ENCODE assay signal across 22 mouse cellular contexts in genomic region chr7:19763829-19764477, GRCm38 (mm10). TPM values are rescaled to one million over a fixed set of nuclear protein-coding genes. Genes with fewer than 3 reads are reported as not detected.
A peak's percentile ranks its signal among the peaks of the same experiment; 100 is the strongest.
DNase-seq lines count a peak whose midpoint lies in the region; ATAC-seq and TF ChIP-seq lines count a peak whose summit lies in the region.
"Had no signal": no experiment of that assay in that cellular context is flagged by ENCODE, and none has a peak within 500 bp of the region (broad histone marks: within the 10 kb centered on the region; RNA-seq: fewer than 3 reads in every experiment).

No protein-coding gene starts in this region.

- H3K27ac ChIP-seq in kidney, adult 2 months (ENCODE audit: insufficient read depth, low read depth, low read length): peak overlapping the region; percentile 43; the same call in 1 of the 2 replicates
- no peak overlapping the region for H3K27ac ChIP-seq in kidney, embryonic 15.5 days
- H3K27ac ChIP-seq in ES-Bruce4 (ENCODE audit: insufficient read depth, low read length): peak overlapping the region; percentile 47; the same call in 1 of the 2 replicates
- H3K27ac ChIP-seq: embryonic facial prominence, embryonic 15.5 days; forebrain, embryonic 10.5 days; hindbrain, embryonic 12.5 days; limb, embryonic 13.5 days; liver, embryonic 15.5 days; neural tube, embryonic 12.5 days; stomach, embryonic 15.5 days had no signal

- DNase-seq in kidney, adult 2 months: peak; percentile 64
- DNase-seq in ZHBTc4 (ENCODE audit: low read depth, low spot score): peak; percentile 65
- DNase-seq in cerebellum, postnatal 4 days (ENCODE audit: low spot score in 2 of 2): no peak
- no peak for DNase-seq in thymus, postnatal 14 days
- DNase-seq: adrenal gland, postnatal 10 days; cerebellum, adult 18-20 months; gastrocnemius, postnatal 14 days had no signal

- no peak overlapping the region for H3K4me3 ChIP-seq in kidney, adult 2 months (ENCODE audit: insufficient read depth, low read depth, low read length)
- H3K4me3 ChIP-seq in kidney, embryonic 15.5 days (replicated peaks): no peak overlapping the region
- no peak overlapping the region for H3K4me3 ChIP-seq in ES-Bruce4 (ENCODE audit: low read depth, low read length)
- H3K4me3 ChIP-seq: embryonic facial prominence, embryonic 15.5 days; forebrain, embryonic 10.5 days; heart, embryonic 13.5 days; hindbrain, embryonic 12.5 days; limb, embryonic 13.5 days; liver, embryonic 15.5 days; megakaryocyte, embryonic 14.5 days; neural tube, embryonic 12.5 days; stomach, embryonic 15.5 days had no signal

- H3K9me3 ChIP-seq in kidney, embryonic 15.5 days (replicated peaks): no peaks in the 10 kb centered on the region
- H3K9me3 ChIP-seq in ES-Bruce4 (replicated peaks; ENCODE audit: control insufficient read depth, insufficient read depth, low read length, poor library complexity, severe bottlenecking): peaks cover 29% of the 10 kb centered on the region
- H3K9me3 ChIP-seq: embryonic facial prominence, embryonic 15.5 days; heart, embryonic 13.5 days; hindbrain, embryonic 12.5 days; limb, embryonic 13.5 days; liver, embryonic 15.5 days; megakaryocyte, embryonic 14.5 days; neural tube, embryonic 12.5 days; stomach, embryonic 15.5 days had no signal

- no peaks in the 10 kb centered on the region; the same call in 1 of the 2 replicates for H3K36me3 ChIP-seq in kidney, adult 2 months (ENCODE audit: control insufficient read depth, insufficient read depth, low read length)
- H3K36me3 ChIP-seq in kidney, embryonic 15.5 days: peaks cover 85% of the 10 kb centered on the region
- peaks cover 51% of the 10 kb centered on the region for H3K36me3 ChIP-seq in ES-Bruce4 (ENCODE audit: control insufficient read depth, insufficient read depth, low read length, poor library complexity, severe bottlenecking)
- H3K36me3 ChIP-seq: hindbrain, embryonic 12.5 days; liver, embryonic 15.5 days; neural tube, embryonic 12.5 days had no signal

- H3K4me2 ChIP-seq in kidney, embryonic 15.5 days: no peak overlapping the region
- H3K4me2 ChIP-seq: embryonic facial prominence, embryonic 15.5 days; heart, embryonic 13.5 days; hindbrain, embryonic 12.5 days; limb, embryonic 13.5 days; liver, embryonic 15.5 days; neural tube, embryonic 12.5 days; stomach, embryonic 15.5 days had no signal

- H3K27me3 ChIP-seq in kidney, adult 2 months (replicated peaks; ENCODE audit: control insufficient read depth, insufficient read depth, low read length): no peaks in the 10 kb centered on the region
- no peaks in the 10 kb centered on the region for H3K27me3 ChIP-seq in kidney, embryonic 15.5 days
- H3K27me3 ChIP-seq in ES-Bruce4 (ENCODE audit: control insufficient read depth, insufficient read depth, low read length, poor library complexity, severe bottlenecking): no peaks in the 10 kb centered on the region
- H3K27me3 ChIP-seq: embryonic facial prominence, embryonic 15.5 days; heart, embryonic 13.5 days; stomach, embryonic 15.5 days had no signal

- no peak for ATAC-seq in kidney, embryonic 15.5 days (replicated peaks; ENCODE audit: low FRiP score)
- ATAC-seq in megakaryocyte, adult 5-6 weeks (ENCODE audit: poor library complexity, severe bottlenecking): peak; percentile 87
- ATAC-seq: midbrain, embryonic 16.5 days had no signal

- TF ChIP-seq EP300 in ES-Bruce4 (IDR thresholded peaks at IDR 0.05; ENCODE audit: insufficient read depth, low read depth, low read length): no peak

- no peak for TF ChIP-seq CTCF in kidney, adult 2 months (conservative IDR thresholded peaks at IDR 0.05; ENCODE audit: insufficient read depth, insufficient read length, low read depth, low read length)
- TF ChIP-seq CTCF in ES-Bruce4 (IDR thresholded peaks at IDR 0.05; ENCODE audit: low read depth, low read length): no peak

- WGBS in kidney, adult 2 months: 54% methylated on average over 13 of the region's 13 CpGs
- WGBS in kidney, embryonic 15.5 days: 65% methylated on average over 13 of the region's 13 CpGs

- 0 out of 2 replicates have a peak, but pooled peaks cover 3% of the 10 kb centered on the region for H3K4me1 ChIP-seq in kidney, adult 2 months (ENCODE audit: control insufficient read depth, insufficient read depth, low read length)
- peaks cover 30% of the 10 kb centered on the region for H3K4me1 ChIP-seq in kidney, embryonic 15.5 days
- H3K4me1 ChIP-seq in ES-Bruce4 (ENCODE audit: control insufficient read depth, insufficient read depth, low read length): peaks cover 4% of the 10 kb centered on the region
- H3K4me1 ChIP-seq: hindbrain, embryonic 12.5 days; liver, embryonic 15.5 days; megakaryocyte, embryonic 14.5 days; neural tube, embryonic 12.5 days had no signal

- TF ChIP-seq POLR2A in kidney, adult 2 months (IDR thresholded peaks at IDR 0.05; ENCODE audit: low read depth, low read length): no peak
- TF ChIP-seq POLR2A in ES-Bruce4 (IDR thresholded peaks at IDR 0.05; ENCODE audit: insufficient read depth, low read length): no peak

- H3K9ac ChIP-seq in kidney, embryonic 15.5 days: no peak overlapping the region
- no peak overlapping the region for H3K9ac ChIP-seq in ES-Bruce4 (ENCODE audit: low read depth, poor library complexity, severe bottlenecking)
- H3K9ac ChIP-seq: embryonic facial prominence, embryonic 15.5 days; heart, embryonic 13.5 days; hindbrain, embryonic 12.5 days; limb, embryonic 13.5 days; liver, embryonic 15.5 days; neural tube, embryonic 12.5 days; stomach, embryonic 15.5 days had no signal

RNA-seq across cellular contexts. Expression of gene Bcam, which starts 6.9 kb away (rescaled TPM):
- 237 and 272 TPM in 2 replicates for polyA plus RNA-seq in kidney, adult 2 months (2012; rRNA removed)
- polyA plus RNA-seq in kidney, embryonic 15.5 days (2015; fragmentation: Nextera tagmentation; extraction: Ambion mirVana): 244 and 257 TPM in 2 replicates
- polyA plus RNA-seq in ES-Bruce4 (2011; ENCODE audit: insufficient read depth, insufficient read length, low read depth, missing spikeins): 138 and 154 TPM in 2 replicates
- not detected in 2 replicates for total RNA-seq in megakaryocyte, adult 5-6 weeks (2015)
- total RNA-seq in megakaryocyte, adult 5-6 weeks (2017): 0.29 TPM in 1 of 2 replicates, not detected in the other

RNA-seq across cellular contexts. Expression of gene Nectin2, which starts 13.7 kb away (rescaled TPM):
- 44.5 and 47.7 TPM in 2 replicates for polyA plus RNA-seq in kidney, adult 2 months (2012; rRNA removed)
- polyA plus RNA-seq in kidney, embryonic 15.5 days (2015; fragmentation: Nextera tagmentation; extraction: Ambion mirVana): 130 and 138 TPM in 2 replicates
- 86.7 and 97.9 TPM in 2 replicates for polyA plus RNA-seq in ES-Bruce4 (2011; ENCODE audit: insufficient read depth, insufficient read length, low read depth, missing spikeins)
- total RNA-seq in megakaryocyte, adult 5-6 weeks (2015): 0.51 and 0.78 TPM in 2 replicates
- total RNA-seq in megakaryocyte, adult 5-6 weeks (2017): 0.37 and 0.66 TPM in 2 replicates

RNA-seq across cellular contexts. Expression of gene Cblc, which starts 32.7 kb away (rescaled TPM):
- polyA plus RNA-seq in kidney, adult 2 months (2012; rRNA removed): 24.4 and 32.6 TPM in 2 replicates
- 8.3 and 9.1 TPM in 2 replicates for polyA plus RNA-seq in kidney, embryonic 15.5 days (2015; fragmentation: Nextera tagmentation; extraction: Ambion mirVana)
- 17.1 and 23.2 TPM in 2 replicates for polyA plus RNA-seq in ES-Bruce4 (2011; ENCODE audit: insufficient read depth, insufficient read length, low read depth, missing spikeins)
- not detected in 2 replicates for total RNA-seq in megakaryocyte, adult 5-6 weeks (2015)
- not detected in 2 replicates for total RNA-seq in megakaryocyte, adult 5-6 weeks (2017)
- total RNA-seq: gastrocnemius, postnatal 14 days; layer of hippocampus, postnatal 14 days; left cerebral cortex, postnatal 10 days had no signal

RNA-seq across cellular contexts. Expression of gene Tomm40, which starts 48.7 kb away (rescaled TPM):
- polyA plus RNA-seq in kidney, adult 2 months (2012; rRNA removed): 83.9 and 86.3 TPM in 2 replicates
- 168 and 177 TPM in 2 replicates for polyA plus RNA-seq in kidney, embryonic 15.5 days (2015; fragmentation: Nextera tagmentation; extraction: Ambion mirVana)
- polyA plus RNA-seq in ES-Bruce4 (2011; ENCODE audit: insufficient read depth, insufficient read length, low read depth, missing spikeins): 68.2 TPM in 2 replicates
- 17.0 and 19.6 TPM in 2 replicates for total RNA-seq in megakaryocyte, adult 5-6 weeks (2015)
- 8.6 and 12.6 TPM in 2 replicates for total RNA-seq in megakaryocyte, adult 5-6 weeks (2017)

RNA-seq across cellular contexts. Expression of gene Bcl3, which starts 58.6 kb away (rescaled TPM):
- 10.3 and 14.4 TPM in 2 replicates for polyA plus RNA-seq in kidney, adult 2 months (2012; rRNA removed)
- polyA plus RNA-seq in kidney, embryonic 15.5 days (2015; fragmentation: Nextera tagmentation; extraction: Ambion mirVana): 3.9 and 4.9 TPM in 2 replicates
- 17.3 and 27.3 TPM in 2 replicates for polyA plus RNA-seq in ES-Bruce4 (2011; ENCODE audit: insufficient read depth, insufficient read length, low read depth, missing spikeins)
- 29.2 and 39.1 TPM in 2 replicates for total RNA-seq in megakaryocyte, adult 5-6 weeks (2015)
- total RNA-seq in megakaryocyte, adult 5-6 weeks (2017): 9.7 and 17.1 TPM in 2 replicates

Comparison
In these comparisons a context has a peak if more than half of its experiments do, and no peak if none do; other contexts are left out.
1. DNase-seq: peak in kidney, adult 2 months (single experiment) and ZHBTc4 (single experiment); none in cerebellum, postnatal 4 days (0 of 2) and thymus, postnatal 14 days (single experiment).